Mouse (Mus musculus): ENCODE measurements around the gene Slc25a34. TPM values are rescaled to one million over a fixed set of nuclear protein-coding genes. Genes with fewer than 3 reads are reported as not detected.

The Slc25a34 gene
- total RNA-seq (2021) (10 to 100 TPM in 1 of 2 experiments, 1 to 10 TPM in 1; 9.2 to 14.2 TPM), polyA plus RNA-seq (2012; rRNA removed) (4.3 and 5.7 TPM in 2 replicates)
- long read RNA-seq, partial matches to known transcripts: 1 of 4 reads
- long read RNA-seq, other reads (novel, unspliced or antisense): 0 of 4 reads

DNA sequence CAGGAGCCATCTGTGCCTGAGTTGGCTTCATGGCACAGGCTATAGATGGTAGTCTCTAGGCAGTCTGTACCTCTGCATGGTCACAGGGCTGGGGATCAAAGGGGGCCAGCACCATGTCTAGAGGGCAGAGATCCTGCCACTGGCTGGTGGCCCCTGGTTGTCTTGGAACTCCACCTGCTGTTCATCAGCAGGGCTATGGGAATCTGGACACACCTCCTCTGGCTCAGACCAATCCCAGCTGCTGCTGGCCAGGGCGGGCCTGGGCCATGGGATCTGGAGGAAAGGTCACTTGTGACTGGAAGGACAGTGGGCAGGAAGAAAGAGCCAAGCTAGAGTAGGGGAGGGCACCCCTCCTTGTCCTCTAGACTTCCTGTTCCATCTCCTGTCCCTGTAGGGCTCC is at the start of gene Slc25a34:
Slc25a34 (minus strand) TSS at position 156 of the 400 bp plus-strand sequence.
- peak; percentile 92 for DNase-seq

DNA sequence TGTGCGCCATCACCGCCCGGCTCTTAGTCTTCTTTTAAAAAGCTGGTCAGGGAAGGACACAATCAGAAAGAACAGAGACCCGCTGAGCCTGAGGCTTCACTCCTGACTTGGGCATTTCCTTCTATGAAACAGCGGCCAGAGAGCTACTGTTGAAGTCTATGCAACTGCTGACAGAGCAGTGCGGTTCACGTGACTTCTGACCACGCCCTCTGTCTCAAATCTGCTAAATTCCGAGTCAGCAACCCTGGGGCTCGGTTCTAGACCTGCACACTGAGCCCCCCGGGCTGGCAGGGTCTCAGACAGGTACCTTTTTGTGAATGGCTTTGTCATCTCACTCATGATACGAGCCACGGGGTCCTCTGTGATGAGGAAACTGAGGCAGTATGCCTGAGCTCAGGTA is 48.7 kb upstream of the Slc25a34 start:
- DNase-seq: no peak

DNA sequence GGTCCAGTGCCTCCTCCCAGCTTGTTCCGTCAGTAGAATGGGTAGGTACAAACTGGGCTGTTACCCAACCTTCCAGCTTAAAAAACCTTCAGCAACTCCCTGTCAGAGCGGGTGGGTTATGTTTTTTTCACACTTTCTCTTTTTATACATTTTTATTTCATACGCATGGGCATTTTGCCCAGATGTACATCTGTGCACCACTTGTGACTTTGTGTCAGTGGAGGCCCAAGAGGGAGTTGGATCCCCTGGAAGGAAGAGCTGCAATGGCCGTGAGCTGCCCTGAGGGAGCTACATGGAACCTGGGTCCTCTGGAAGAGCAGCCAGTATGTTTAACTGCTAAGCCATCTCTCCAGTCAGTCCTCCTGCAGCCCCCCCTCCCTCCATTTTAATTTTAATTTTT is 47.8 kb upstream of the Slc25a34 start:
- DNase-seq: no peak

DNA sequence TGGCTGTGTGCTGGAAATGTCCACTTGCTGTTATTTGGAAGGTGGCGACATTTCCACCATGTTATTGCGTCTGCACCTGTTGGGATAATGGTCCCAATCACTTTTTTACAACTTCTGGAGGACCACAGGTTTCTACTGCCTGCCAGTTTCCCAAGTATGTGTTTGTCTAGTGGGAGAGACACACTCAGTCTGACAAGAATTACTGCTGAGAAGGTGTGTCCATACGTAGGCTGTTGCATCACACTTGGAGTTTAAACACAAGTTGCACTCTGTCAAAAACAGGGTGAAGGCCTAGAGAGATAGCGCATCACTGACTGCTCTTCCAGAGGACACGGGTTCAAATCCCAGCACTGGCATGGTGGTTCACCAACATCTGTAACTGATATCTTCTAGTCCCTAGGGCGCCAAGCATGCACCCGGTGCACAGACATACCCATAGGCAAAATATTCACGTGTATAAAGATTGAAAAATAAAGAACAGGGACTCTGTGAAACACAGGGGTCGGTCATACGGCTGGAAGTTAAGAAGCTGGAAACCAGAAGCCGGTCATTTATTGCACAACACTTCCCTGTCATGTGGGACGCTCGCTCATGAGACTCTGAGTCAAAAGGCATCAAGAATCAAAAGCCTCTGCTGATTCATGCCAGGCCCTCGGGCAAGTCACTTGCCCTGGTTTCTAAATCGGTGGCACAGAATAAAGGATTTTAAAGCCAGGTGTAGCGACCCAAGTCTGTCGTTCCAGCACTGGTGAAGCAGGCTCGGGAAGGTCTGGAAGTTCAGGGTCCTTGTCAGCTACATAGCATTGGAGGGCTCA is 46.5 kb upstream of the Slc25a34 start:
- DNase-seq: peak; percentile 83

DNA sequence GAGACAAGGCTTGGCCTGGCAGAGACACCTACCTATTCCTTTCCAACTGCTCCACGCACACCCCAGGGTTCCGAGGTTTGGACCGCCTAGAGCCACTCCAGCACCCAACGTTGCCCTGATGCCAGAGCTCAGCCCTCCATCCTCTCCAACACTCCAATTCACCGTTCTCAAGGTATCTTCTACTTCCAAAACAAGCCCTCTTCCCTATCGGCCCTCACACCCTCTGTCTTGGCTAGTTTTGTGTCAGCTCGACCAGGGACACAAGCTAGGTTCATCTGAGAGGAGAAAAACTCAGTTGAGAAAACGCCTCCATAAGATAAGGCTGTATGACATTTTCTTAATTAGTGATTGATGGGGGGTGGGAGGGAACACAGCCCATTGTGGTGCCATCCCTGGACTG is 41.2 kb upstream of the Slc25a34 start, which contains the start of gene Plekhm2:
Plekhm2 (minus strand) TSS at position 101 of the 400 bp plus-strand sequence.
- no peak for DNase-seq

DNA sequence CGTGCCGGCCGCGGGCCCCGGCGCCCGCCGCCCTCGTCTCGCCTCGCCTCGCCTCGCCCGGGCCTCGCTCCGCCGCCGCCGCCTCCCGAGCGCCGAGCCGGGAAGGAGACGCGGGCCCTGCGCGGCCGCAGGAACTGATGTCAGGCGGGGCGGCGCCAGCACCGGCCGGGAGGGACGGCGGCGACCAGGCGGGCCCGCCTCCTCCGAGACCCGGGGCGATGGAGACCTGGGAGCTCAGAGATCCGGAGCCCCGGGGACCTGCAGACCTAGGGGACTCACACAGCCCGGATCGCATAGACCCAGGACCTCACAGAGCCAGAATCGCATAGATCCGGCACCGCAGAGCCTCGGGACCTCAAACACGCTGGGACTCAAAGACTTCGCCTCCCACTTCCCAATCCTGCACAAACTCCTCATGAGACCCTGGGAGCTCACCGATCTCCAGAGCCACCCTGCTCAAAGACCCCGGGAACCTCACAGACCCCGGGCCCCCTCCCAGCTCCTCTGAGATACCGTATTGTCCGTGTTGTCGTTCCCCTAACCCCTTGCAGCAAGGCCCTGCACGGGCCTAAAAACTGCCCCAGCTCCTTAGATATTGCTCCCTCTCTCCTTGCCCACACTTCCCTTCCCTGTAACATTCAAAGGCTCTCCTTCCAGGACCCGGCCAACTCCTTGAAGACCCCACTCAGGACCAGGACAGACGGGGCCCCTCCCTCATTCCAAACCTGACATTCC is 40.6 kb upstream of the Slc25a34 start:
- DNase-seq: peak; percentile 89

DNA sequence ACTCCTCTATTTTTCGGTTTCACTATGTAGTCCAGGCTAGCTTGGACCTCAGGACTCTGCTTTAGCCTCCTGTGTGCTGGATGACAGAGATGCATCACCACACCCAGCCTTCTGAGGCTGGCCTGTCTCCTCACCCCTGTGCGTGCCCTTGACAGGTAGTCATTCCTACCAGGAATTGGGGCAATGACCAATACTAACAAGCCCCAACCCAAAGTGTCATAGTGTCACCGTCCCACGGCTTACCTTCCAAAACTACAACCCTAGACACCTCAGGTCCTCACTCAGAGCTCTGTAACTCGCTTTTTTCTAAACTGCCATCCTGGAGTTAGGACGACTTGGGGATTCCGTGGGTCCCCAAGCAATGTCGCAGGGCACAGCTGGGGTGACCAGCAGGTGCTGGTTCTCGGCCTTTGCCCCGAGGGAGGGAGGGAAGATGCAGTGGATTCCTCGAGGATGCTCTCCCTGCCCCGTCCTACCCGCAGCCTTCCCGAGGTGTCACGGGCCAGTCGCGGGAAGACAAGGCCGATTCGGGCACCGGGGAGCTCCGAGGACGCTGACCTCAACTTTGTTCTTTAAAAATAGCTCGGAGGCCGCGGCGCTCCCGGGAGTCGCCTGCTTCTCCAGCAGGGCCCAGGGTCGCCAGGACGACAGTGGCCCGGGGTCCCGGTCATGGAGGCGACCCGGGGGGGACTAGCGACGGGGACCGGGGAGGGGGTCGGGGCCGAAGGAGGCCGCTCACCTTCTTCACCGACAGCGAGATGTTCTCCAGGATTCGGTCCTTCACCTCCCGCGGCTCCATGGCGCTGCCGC is 39.7 kb upstream of the Slc25a34 start:
- peak; percentile 79 for DNase-seq

DNA sequence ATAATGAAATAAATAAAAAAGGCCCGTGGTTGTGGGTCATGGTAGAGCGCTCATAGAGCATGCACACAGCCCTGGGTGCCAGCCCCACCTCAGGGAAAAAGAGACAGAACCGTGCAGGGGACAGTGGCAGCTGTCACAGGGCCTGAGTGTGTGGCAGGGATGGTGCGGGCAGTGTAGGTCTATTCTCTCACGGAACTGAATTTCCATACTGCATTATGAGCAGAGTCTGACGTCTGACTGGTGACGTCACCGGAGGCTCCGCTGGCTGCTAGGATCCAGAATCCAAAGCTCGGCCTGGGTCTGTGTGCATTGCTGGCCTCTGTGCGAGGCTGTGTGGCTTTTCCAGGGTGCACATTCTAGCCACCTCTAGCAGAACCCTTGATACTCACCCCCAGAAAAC is 37.3 kb upstream of the Slc25a34 start:
- DNase-seq: no peak

DNA sequence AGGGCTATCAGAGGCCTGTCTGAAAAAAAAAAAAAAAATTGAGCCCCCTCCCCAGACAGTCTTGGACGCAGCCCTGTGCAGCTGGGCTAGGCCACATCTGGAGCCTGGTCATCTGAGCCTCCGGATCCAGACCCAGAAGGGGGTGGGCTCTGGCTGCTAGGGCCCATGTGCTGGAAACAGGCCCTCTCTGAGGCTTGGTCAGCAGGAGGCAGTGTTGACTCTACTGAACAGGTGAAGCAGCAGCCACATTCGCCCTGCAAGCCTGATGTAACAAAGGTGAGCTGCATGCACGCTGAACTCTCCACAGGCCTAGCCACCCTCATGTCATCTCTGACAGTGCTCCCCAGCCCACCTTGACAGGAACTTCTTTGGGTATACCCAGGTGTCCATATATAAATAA is 36.1 kb upstream of the Slc25a34 start:
- DNase-seq: no peak

DNA sequence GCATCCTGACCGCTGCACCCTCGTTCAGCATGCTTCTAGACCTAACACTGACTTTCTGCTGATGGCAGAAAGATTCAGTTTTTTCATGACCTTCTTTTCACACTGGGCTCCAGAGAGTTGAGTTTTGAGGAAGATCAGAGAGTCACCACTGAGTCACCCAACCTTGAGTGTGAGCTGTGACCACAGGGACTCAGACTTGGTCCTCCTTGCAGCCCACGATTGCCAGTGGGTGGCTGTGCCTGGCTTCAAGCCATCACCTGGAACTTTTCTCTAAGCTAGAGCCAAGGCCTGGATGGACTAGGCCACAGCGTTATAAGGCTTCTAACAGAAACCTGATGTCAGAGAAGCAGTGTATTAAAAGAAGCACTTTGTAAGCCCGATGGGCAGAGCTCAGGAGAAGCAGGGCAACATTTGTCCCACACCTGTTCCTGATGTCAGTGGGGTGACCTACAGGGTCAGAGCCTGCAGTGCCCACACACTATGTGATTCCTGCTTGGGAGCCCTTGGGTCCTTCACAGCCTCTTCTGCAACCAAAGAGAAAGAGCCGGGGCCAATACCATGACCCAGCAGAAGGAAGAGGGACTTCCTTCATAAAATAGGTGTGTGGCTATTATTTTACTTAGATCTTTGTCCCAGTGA is 35.3 kb upstream of the Slc25a34 start:
- peak; percentile 88 for DNase-seq

DNA sequence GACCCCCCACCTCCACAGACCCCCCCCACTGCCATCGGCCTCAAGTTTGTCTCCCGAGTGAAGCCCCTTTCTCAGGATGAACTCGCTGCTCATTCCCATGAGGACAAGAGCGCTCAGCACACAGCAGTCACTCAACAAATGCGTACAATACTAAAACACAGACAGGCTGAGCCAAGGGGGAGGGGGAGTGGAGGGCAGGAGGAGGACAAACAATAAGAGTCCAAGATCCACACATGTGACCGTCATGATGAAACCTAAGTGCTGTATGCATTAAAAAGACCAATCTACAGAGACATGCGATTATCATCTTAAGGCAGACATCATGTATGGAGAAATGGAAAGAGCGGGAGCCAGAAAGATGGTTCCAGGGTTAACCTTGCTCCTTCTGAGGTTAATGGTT is 33.3 kb upstream of the Slc25a34 start:
- no peak for DNase-seq

DNA sequence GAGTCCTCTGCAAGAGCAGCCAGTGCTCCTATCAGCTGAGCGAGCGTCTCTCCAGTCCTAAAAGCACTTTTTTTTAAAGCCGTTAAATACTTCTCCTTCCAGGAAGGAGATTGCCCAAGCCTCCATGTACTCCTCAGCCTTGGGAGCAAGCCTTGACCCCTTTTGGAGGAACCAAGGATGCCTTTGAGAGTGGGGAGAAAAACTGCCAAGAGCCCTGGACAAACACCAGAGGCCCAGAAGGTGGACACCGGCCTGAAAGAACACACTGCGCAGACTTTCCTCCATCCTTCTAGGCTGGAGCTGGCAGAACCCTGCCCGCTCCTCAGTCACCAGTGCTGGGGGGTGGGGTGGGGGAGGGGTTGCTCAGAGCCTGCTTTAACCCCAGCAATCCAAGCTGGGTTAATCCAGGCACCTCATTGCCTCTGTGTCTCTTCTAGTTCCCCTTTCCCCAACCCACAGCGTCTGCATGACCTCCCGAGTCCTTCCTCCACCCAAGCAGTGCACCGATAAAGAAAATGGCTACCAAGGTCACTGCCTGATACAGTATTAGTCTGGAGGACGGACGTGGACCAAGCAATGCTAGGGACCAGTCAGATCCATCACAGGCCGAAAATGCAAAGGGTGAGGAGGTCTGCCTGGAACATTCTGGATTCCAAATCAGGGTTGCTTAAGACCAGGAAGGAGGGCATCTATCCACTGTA is 32.4 kb upstream of the Slc25a34 start:
- DNase-seq: peak; percentile 77

DNA sequence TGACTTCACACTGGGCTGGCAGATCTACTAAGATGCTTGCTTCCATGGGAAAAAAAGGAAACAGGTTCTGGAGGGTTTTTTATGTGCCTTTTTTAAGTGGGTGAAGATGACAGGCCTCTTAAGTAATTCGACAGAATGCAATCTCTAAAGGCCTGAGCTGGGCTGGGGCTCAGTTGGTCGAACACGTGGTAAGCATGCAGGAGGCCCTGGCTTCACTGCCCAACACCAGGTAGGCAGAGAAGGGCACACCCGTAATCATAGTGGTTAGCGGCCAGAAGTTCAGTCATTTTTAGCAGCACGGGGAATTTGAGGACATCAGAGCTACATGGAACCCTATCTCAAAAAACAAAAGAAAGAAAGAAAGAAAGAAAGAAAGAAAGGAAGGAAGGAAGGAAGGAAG is 30.9 kb upstream of the Slc25a34 start:
- DNase-seq: no peak

DNA sequence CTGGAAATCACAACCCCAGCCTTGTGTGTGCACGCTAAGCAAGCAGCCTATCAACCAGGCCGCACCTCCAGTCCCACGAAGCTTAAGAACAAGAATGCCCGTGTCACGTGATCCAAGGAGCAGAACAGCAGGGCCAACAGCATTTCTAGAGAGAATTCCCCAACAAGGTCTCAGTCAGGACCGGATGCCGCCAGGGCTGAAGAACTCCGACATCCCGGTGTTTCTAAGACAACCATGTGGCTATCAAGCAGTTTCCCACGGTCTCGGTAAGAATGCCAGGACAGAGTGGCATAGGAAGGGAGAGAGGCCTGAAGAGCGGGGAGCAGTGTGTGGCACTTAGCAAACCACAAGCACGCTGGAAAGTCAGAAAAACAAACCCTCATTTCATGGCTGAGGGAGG is 30.2 kb upstream of the Slc25a34 start:
- no peak for DNase-seq

DNA sequence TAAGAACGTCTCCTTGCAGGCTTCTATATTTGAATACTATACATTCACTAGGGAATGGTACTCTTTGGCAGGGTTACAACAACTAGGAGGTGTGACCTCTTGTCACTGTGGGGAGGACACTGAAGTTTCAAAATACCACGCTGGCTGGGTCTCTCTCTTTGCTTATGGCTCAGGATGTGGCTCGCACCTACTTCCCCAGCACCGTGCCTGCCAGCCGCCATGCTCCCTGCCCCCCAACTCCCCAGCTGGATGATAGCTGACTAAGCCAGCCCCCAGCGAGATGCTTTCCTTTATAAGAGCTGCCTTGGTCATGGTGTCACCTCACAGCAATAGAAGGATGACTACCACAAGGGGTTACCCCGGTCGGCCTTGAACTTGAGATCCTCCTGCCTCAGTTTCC is 29.4 kb upstream of the Slc25a34 start:
- no peak for DNase-seq

DNA sequence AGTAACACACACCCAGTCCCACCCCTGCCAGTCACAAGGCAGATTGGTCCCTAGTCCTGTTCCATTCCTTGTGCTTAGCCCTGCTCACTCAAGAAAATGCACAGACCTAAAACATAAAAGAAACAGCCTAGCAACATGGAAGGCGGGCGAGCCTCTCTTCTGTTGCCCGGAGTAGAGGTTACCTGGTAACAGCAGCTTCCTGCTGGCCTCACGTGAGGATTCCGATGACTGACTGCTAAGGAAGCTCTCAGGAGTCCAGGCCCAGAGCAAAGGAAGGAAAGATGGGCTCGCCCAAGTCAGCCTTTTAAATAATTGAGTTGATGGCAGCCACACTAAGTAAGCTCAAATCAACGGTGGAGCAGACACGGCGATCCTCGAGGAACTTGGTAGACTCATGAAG is 28.3 kb upstream of the Slc25a34 start:
- DNase-seq: no peak

DNA sequence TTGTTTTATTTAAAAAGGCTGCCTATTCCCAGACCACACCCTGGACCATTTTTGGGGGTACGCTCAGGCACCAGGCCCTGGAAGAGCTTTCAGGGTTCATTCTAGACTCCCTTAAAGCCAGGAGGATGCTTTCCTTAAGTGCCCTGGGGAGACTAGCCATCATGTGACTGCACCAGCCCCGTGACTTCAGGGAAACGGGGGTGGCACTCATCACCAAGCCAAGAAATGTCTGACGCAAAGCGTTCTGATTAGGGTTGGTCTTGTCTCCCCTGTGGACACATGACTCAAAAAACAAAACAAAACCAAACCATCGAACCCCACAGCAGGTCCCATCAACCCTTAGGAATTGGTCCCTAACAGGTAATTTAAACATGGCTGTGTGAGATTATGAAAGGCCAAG is 27.7 kb upstream of the Slc25a34 start:
- no peak for DNase-seq

DNA sequence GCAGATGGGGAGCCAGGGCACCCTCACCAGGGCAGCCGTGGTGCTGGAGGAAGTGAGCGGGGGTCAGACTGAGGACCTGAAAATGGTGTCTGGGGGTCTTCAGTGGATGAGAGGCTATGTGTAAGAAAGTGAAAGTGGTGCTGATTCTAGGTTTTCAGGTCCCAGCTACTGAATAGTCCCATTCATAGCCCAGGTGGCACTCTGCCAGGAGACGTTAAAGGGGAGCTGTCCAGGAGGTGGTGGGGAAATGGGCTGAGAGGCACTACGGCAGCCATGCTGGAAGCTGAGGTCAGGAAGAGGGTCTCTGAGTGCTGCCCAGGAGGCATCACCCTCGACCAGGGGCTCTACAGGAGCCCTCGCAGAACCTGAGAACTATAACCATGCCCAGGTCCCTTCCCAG is 25.6 kb upstream of the Slc25a34 start:
- no peak for DNase-seq

DNA sequence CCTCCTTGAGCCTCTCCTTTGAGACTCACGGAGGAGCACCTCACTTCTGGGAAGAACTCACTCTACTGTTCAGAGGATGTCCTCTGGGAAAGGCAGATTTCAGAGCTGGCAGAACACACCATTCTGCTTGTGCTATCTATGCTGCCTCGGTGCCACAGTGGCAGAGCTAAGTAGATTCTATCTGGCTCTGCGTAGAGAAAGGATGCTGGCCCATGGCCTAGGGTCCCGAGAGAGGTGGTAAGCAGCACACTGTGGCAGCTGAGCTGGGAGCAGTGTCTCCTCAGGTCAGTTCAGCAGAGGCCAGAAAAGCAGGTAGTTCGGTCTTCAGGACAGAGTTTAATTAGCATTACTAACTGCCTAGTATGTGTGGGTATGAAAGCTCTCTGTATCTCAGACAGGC is 24.6 kb upstream of the Slc25a34 start:
- no peak for DNase-seq

DNA sequence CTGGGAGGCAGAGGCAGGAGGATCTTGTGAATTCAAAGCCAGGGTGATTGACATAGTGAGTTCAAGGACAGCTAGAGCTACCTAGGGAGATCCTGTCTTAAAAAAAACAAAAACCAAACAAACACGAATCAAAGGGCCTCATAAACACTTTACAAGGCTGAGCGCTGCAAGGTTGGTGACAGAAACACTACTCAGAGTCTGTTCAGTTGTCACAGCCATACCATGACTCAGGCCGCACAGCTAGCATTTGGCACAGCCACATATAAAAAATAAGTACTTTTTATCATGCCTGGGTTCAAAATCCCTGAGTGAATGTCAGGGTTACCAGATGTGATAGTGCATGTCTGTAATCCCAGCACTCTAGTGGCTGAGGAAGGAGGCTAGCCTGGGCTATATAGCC is 23.6 kb upstream of the Slc25a34 start:
- peak; percentile 69 for DNase-seq

DNA sequence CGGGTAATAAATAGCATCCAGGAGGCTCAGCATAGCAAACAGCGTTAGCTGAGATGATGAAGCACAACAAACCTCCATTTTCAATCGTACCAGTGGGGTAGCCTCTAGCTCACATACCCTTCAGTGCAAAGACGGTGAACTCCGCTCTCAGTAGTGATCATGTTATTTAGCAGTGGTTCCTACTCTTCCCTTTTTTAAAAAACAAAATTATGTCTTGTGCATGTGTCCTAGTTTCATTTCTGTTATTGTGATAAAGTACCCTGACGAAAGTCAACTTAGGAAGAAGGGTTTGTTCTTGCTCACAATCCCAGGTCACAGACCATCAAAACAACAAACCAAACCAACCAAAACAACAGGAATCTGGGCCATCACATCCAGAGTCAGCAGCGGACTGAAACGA is 22.4 kb upstream of the Slc25a34 start:
- DNase-seq: no peak
